12 mouse cellular contexts compared by ENCODE assay signal in the genomic region with DNA sequence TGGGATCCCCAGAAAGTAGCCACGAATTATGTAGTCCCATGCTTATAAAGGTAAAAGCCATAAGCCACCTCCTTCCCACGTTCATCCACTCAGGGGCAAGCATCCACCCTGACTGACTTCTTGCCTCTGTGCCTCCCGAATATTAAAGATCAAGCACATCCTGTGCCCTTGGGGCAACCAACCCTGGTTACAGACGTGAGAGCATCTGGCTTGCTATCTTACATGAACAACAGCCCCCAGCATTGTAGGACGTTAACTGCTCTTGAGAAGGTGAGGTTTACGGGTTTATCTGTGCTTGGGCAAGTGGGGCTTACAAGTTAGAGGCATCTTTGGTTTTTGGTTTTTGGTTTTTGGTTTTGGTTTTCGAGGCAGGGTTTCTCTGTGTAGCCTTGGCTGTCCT.
"Had no signal": no experiment of that assay in that cellular context is flagged by ENCODE, and none has a peak within 500 bp of the region (broad histone marks: within the 10 kb centered on the region; RNA-seq: fewer than 3 reads in every experiment).

No protein-coding gene starts in this region.

- DNase-seq: retina, postnatal 1 day; right cerebral cortex, adult 18-20 months; right cerebral cortex, postnatal 14 days; right cerebral cortex, postnatal 25 days; right cerebral cortex, postnatal 4 days; spleen, adult 18-20 months; thymus, adult 18-20 months; thymus, adult 2 months; thymus, postnatal 14 days; thymus, postnatal 25 days; thymus, postnatal 36 days; thymus, postnatal 4 days had no signal
